Mouse (Mus musculus) neural tube, embryonic 11.5 days (tissue): ENCODE data around the gene Nmt1. TPM values are rescaled to one million over a fixed set of nuclear protein-coding genes. Genes with fewer than 3 reads are reported as not detected.
A peak's percentile ranks its signal among the peaks of the same experiment; 100 is the strongest.

Experiments
- ATAC-seq: fragments of 200-750 bp; cut with Nextera tagmentation; 2 replicates; pipeline ENCODE4 v1.8.0; 2017; ENCODE audit warnings: moderate number of reproducible peaks, mild to moderate bottlenecking, moderate TSS enrichment, moderate library complexity; ENCODE audit not compliant: insufficient read depth, low FRiP score, low TSS enrichment
- DNase-seq: peaks from one replicate; pipeline ENCODE4 v3.0.0-alpha.2; 2015; ENCODE audit warnings: low spot score
- H3K27ac ChIP-seq: fragments of 300-500 bp; sonication (generic); 2 replicates; pipeline ENCODE4 v1.5.1; 2014; ENCODE audit warnings: low read depth, mild to moderate bottlenecking, low read length
- H3K27me3 ChIP-seq: fragments of 300-500 bp; sonication (generic); 2 replicates; pipeline ENCODE4 v1.6.1; 2014; ENCODE audit warnings: mild to moderate bottlenecking, low read length, mixed read lengths; ENCODE audit not compliant: control insufficient read depth, insufficient read depth
- H3K36me3 ChIP-seq: fragments of 300-500 bp; sonication (generic); 2 replicates; pipeline ENCODE4 v1.6.1; 2014; ENCODE audit warnings: mild to moderate bottlenecking, low read length, moderate library complexity, mixed read lengths; ENCODE audit not compliant: control insufficient read depth, insufficient read depth
- H3K4me1 ChIP-seq: fragments of 300-500 bp; sonication (generic); 2 replicates; pipeline ENCODE4 v1.6.1; 2014; ENCODE audit warnings: low read length, mixed read lengths; ENCODE audit not compliant: control insufficient read depth, insufficient read depth
- H3K4me2 ChIP-seq: fragments of 300-500 bp; sonication (generic); 2 replicates; pipeline ENCODE4 v1.6.1; 2014; ENCODE audit warnings: low read depth, mild to moderate bottlenecking, moderate library complexity
- H3K4me3 ChIP-seq: fragments of 300-500 bp; sonication (generic); 2 replicates; pipeline ENCODE4 v1.5.1; 2014; ENCODE audit warnings: low read depth, low read length
- H3K9ac ChIP-seq: fragments of 300-500 bp; sonication (generic); 2 replicates; pipeline ENCODE4 v1.6.1; 2014; ENCODE audit warnings: mild to moderate bottlenecking, low read length
- H3K9me3 ChIP-seq: fragments of 300-500 bp; sonication (generic); 2 replicates; pipeline ENCODE4 v1.6.1; 2016; ENCODE audit warnings: low read length; ENCODE audit not compliant: control insufficient read depth
- WGBS: fragments of 180-500 bp; shearing (Covaris S2); extraction: QIAGEN DNeasy Blood & Tissue Kit; methylation state at CpG from one replicate; pipeline ENCODE4 v1.1.7; 2014; 5-methylcytosine and 5-hydroxymethylcytosine counted together
- polyA plus RNA-seq: library from polyadenylated mRNA; unstranded; fragments of >200 nt; fragmentation: Nextera tagmentation; extraction: Ambion mirVana; gene quantifications from 2 replicates; pipeline ENCODE4 v1.2.1, GENCODE M21; 2014

Nmt1 gene
- polyA plus RNA-seq, 1 experiment from 2014 or later: 51.5 TPM

GRCm38 (mm10) chr11:103070322-103070880 lies 42.4 kb downstream of the Nmt1 start:
- no peaks in the 10 kb centered on the region for H3K27me3 ChIP-seq
- no peaks in the 10 kb centered on the region for H3K4me1 ChIP-seq
- H3K4me3 ChIP-seq: no peak overlapping the region
- no peak overlapping the region for H3K27ac ChIP-seq
- H3K36me3 ChIP-seq: peaks cover 4% of the 10 kb centered on the region
- 90% methylated on average over 10 of the region's 10 CpGs for WGBS
- no peak overlapping the region for H3K4me2 ChIP-seq
- no peak overlapping the region for H3K9ac ChIP-seq
- ATAC-seq: no peak
- H3K9me3 ChIP-seq: no peaks in the 10 kb centered on the region
- no peak for DNase-seq

- no peak for ATAC-seq
- Histone ChIP-seq H3K9me3 (no peaks in the 10 kb centered on the region), H3K9ac (no peak overlapping the region), H3K27me3 (no peaks in the 10 kb centered on the region), H3K4me1 (no peaks in the 10 kb centered on the region), H3K36me3 (no peaks in the 10 kb centered on the region; the same call in 1 of the 2 replicates), H3K27ac (no peak overlapping the region), H3K4me3 (no peak overlapping the region), H3K4me2 (no peak overlapping the region)
- DNase-seq: no peak
- 88% methylated on average over 7 of the region's 7 CpGs for WGBS
Observed at GRCm38 (mm10) chr11:103073671-103074070, 45.7 kb downstream of the Nmt1 start.

GRCm38 (mm10) chr11:103074121-103074650 lies 46.2 kb downstream of the Nmt1 start:
- Histone ChIP-seq H3K4me1 (no peaks in the 10 kb centered on the region), H3K36me3 (no peaks in the 10 kb centered on the region; the same call in 1 of the 2 replicates), H3K9me3 (no peaks in the 10 kb centered on the region), H3K27ac (no peak overlapping the region), H3K9ac (no peak overlapping the region), H3K27me3 (no peaks in the 10 kb centered on the region), H3K4me2 (no peak overlapping the region), H3K4me3 (no peak overlapping the region)
- 61% methylated on average over 10 of the region's 10 CpGs for WGBS
- DNase-seq (no peak), ATAC-seq (no peak)

- Histone ChIP-seq H3K9ac (no peak overlapping the region), H3K36me3 (no peaks in the 10 kb centered on the region; the same call in 1 of the 2 replicates), H3K4me1 (no peaks in the 10 kb centered on the region), H3K4me2 (no peak overlapping the region), H3K9me3 (no peaks in the 10 kb centered on the region), H3K27me3 (peaks cover 2% of the 10 kb centered on the region), H3K27ac (no peak overlapping the region), H3K4me3 (no peak overlapping the region)
- 28% methylated on average over 10 of the region's 10 CpGs for WGBS
- DNase-seq: no peak
- no peak for ATAC-seq
Observed at GRCm38 (mm10) chr11:103074796-103075323, 46.9 kb downstream of the Nmt1 start.

- H3K36me3 ChIP-seq: no peaks in the 10 kb centered on the region
- H3K9me3 ChIP-seq: no peaks in the 10 kb centered on the region
- H3K4me2 ChIP-seq: no peak overlapping the region
- H3K4me1 ChIP-seq: 0 out of 2 replicates have a peak, but pooled peaks cover 4% of the 10 kb centered on the region
- H3K27me3 ChIP-seq: peaks cover 13% of the 10 kb centered on the region
- no peak for DNase-seq
- no peak overlapping the region for H3K4me3 ChIP-seq
- no peak overlapping the region for H3K9ac ChIP-seq
- WGBS: 93% methylated on average over 7 of the region's 7 CpGs
- no peak for ATAC-seq
- H3K27ac ChIP-seq: no peak overlapping the region
Observed at GRCm38 (mm10) chr11:103076010-103076409, 48.0 kb downstream of the Nmt1 start.

- 81% methylated on average over 8 of the region's 8 CpGs for WGBS
- no peaks in the 10 kb centered on the region for H3K36me3 ChIP-seq
- DNase-seq: no peak
- H3K9ac ChIP-seq: no peak overlapping the region
- no peaks in the 10 kb centered on the region for H3K9me3 ChIP-seq
- peaks cover 18% of the 10 kb centered on the region for H3K27me3 ChIP-seq
- H3K4me2 ChIP-seq: no peak overlapping the region
- no peak overlapping the region for H3K27ac ChIP-seq
- no peak for ATAC-seq
- no peak overlapping the region for H3K4me3 ChIP-seq
- H3K4me1 ChIP-seq: 0 out of 2 replicates have a peak, but pooled peaks cover 4% of the 10 kb centered on the region
Observed at GRCm38 (mm10) chr11:103076581-103076980, 48.6 kb downstream of the Nmt1 start.

GRCm38 (mm10) chr11:103078131-103078530 lies 50.1 kb downstream of the Nmt1 start:
- 0 out of 2 replicates have a peak, but pooled peaks cover 4% of the 10 kb centered on the region for H3K4me1 ChIP-seq
- no peak overlapping the region for H3K4me3 ChIP-seq
- H3K27me3 ChIP-seq: peaks cover 21% of the 10 kb centered on the region
- no peaks in the 10 kb centered on the region for H3K9me3 ChIP-seq
- no peak for DNase-seq
- ATAC-seq: no peak
- no peak overlapping the region for H3K9ac ChIP-seq
- H3K27ac ChIP-seq: no peak overlapping the region
- 80% methylated on average over 11 of the region's 11 CpGs for WGBS
- no peaks in the 10 kb centered on the region for H3K36me3 ChIP-seq
- H3K4me2 ChIP-seq: no peak overlapping the region

- Histone ChIP-seq H3K4me2 (peak overlapping the region; percentile 53), H3K4me1 (0 out of 2 replicates have a peak, but pooled peaks cover 4% of the 10 kb centered on the region), H3K36me3 (no peaks in the 10 kb centered on the region), H3K9ac (peak overlapping the region; percentile 39), H3K9me3 (no peaks in the 10 kb centered on the region), H3K27me3 (peaks cover 21% of the 10 kb centered on the region), H3K4me3 (peak overlapping the region; percentile 25), H3K27ac (no peak overlapping the region)
- WGBS: 1% methylated on average over 43 of the region's 43 CpGs
- ATAC-seq (no peak), DNase-seq (peak; percentile 47)
Observed at GRCm38 (mm10) chr11:103080323-103081091, 52.5 kb downstream of the Nmt1 start.
